Mouse (Mus musculus): ENCODE measurements around the gene 2410004P03Rik. TPM values are rescaled to one million over a fixed set of nuclear protein-coding genes. Genes with fewer than 3 reads are reported as not detected.
"Not testable (repeated sequence)": the region's sequence is repeated elsewhere in the genome, so short reads cannot be mapped to it uniquely, and the experiment has no call there.

2410004P03Rik gene
- polyA plus RNA-seq, 1 experiment = 0.02 TPM

- Histone ChIP-seq H3K27me3 (ENCODE audit: control insufficient read depth, insufficient read depth, low read length) (no peaks in the 10 kb centered on the region), H3K4me1 (ENCODE audit: control insufficient read depth, insufficient read depth, low read length) (no peaks in the 10 kb centered on the region), H3K4me3 (ENCODE audit: control insufficient read depth, low read depth, low read length) (no peak overlapping the region), H3K27ac (ENCODE audit: control insufficient read depth, insufficient read depth, low read depth, low read length) (no peak overlapping the region), H3K36me3 (ENCODE audit: control insufficient read depth, insufficient read depth, low read length) (no peaks in the 10 kb centered on the region)
- TF ChIP-seq CTCF (IDR thresholded peaks at IDR 0.05; ENCODE audit: control insufficient read depth, insufficient read depth, insufficient replicate concordance, low read depth, low read length) (no peak), POLR2A (IDR thresholded peaks at IDR 0.05; ENCODE audit: control insufficient read depth, low read depth, low read length) (no peak)
Observed at GRCm38 (mm10) chr12:17022145-17022544, 10.6 kb upstream of the 2410004P03Rik start.

- H3K4me1 ChIP-seq (ENCODE audit: control insufficient read depth, insufficient read depth, low read length); H3K36me3 ChIP-seq (ENCODE audit: control insufficient read depth, insufficient read depth, low read length); H3K27ac ChIP-seq (ENCODE audit: control insufficient read depth, insufficient read depth, low read depth, low read length); H3K4me3 ChIP-seq (ENCODE audit: control insufficient read depth, low read depth, low read length); H3K27me3 ChIP-seq (ENCODE audit: control insufficient read depth, insufficient read depth, low read length): not testable (repeated sequence)
Observed at GRCm38 (mm10) chr12:17021125-17021524, 9.6 kb upstream of the 2410004P03Rik start.

GRCm38 (mm10) chr12:17018468-17018867, 6.9 kb upstream of the 2410004P03Rik start:
- H3K4me1 ChIP-seq (ENCODE audit: control insufficient read depth, insufficient read depth, low read length) = no peaks in the 10 kb centered on the region
- no peaks in the 10 kb centered on the region for H3K36me3 ChIP-seq (ENCODE audit: control insufficient read depth, insufficient read depth, low read length)
- TF ChIP-seq POLR2A (IDR thresholded peaks at IDR 0.05; ENCODE audit: control insufficient read depth, low read depth, low read length) (no peak), CTCF (IDR thresholded peaks at IDR 0.05; ENCODE audit: control insufficient read depth, insufficient read depth, insufficient replicate concordance, low read depth, low read length) (no peak)
- H3K4me3 ChIP-seq (ENCODE audit: control insufficient read depth, low read depth, low read length) = no peak overlapping the region
- H3K27me3 ChIP-seq (ENCODE audit: control insufficient read depth, insufficient read depth, low read length) = no peaks in the 10 kb centered on the region
- no peak overlapping the region for H3K27ac ChIP-seq (ENCODE audit: control insufficient read depth, insufficient read depth, low read depth, low read length)

- no peak overlapping the region for H3K27ac ChIP-seq (ENCODE audit: control insufficient read depth, insufficient read depth, low read depth, low read length)
Observed at GRCm38 (mm10) chr12:17015711-17016110, 4.2 kb upstream of the 2410004P03Rik start.

GRCm38 (mm10) chr12:17012067-17012899, 756 bp upstream of the 2410004P03Rik start:
- Histone ChIP-seq H3K4me3 (ENCODE audit: control insufficient read depth, low read depth, low read length) (no peak overlapping the region), H3K27me3 (ENCODE audit: control insufficient read depth, insufficient read depth, low read length) (no peaks in the 10 kb centered on the region), H3K4me1 (ENCODE audit: control insufficient read depth, insufficient read depth, low read length) (peaks cover 10% of the 10 kb centered on the region), H3K36me3 (ENCODE audit: control insufficient read depth, insufficient read depth, low read length) (no peaks in the 10 kb centered on the region), H3K27ac (ENCODE audit: control insufficient read depth, insufficient read depth, low read depth, low read length) (no peak overlapping the region)
- TF ChIP-seq POLR2A (IDR thresholded peaks at IDR 0.05; ENCODE audit: control insufficient read depth, low read depth, low read length) = no peak
- TF ChIP-seq CTCF (IDR thresholded peaks at IDR 0.05; ENCODE audit: control insufficient read depth, insufficient read depth, insufficient replicate concordance, low read depth, low read length) = no peak

More at GRCm38 (mm10) chr12:17015711-17016110, 4.2 kb upstream of the 2410004P03Rik start:
- Histone ChIP-seq H3K4me1 (ENCODE audit: control insufficient read depth, insufficient read depth, low read length) (peaks cover 10% of the 10 kb centered on the region), H3K4me3 (ENCODE audit: control insufficient read depth, low read depth, low read length) (no peak overlapping the region), H3K27me3 (ENCODE audit: control insufficient read depth, insufficient read depth, low read length) (no peaks in the 10 kb centered on the region), H3K36me3 (ENCODE audit: control insufficient read depth, insufficient read depth, low read length) (no peaks in the 10 kb centered on the region)
- TF ChIP-seq CTCF (IDR thresholded peaks at IDR 0.05; ENCODE audit: control insufficient read depth, insufficient read depth, insufficient replicate concordance, low read depth, low read length) = no peak
- no peak for TF ChIP-seq POLR2A (IDR thresholded peaks at IDR 0.05; ENCODE audit: control insufficient read depth, low read depth, low read length)

- H3K4me3 ChIP-seq (ENCODE audit: control insufficient read depth, low read depth, low read length) = no peak overlapping the region
- no peak overlapping the region for H3K27ac ChIP-seq (ENCODE audit: control insufficient read depth, insufficient read depth, low read depth, low read length)
- TF ChIP-seq CTCF (IDR thresholded peaks at IDR 0.05; ENCODE audit: control insufficient read depth, insufficient read depth, insufficient replicate concordance, low read depth, low read length) (peak; percentile 21; the same call in 1 of the 2 replicates), POLR2A (IDR thresholded peaks at IDR 0.05; ENCODE audit: control insufficient read depth, low read depth, low read length) (no peak)
- peaks cover 10% of the 10 kb centered on the region for H3K4me1 ChIP-seq (ENCODE audit: control insufficient read depth, insufficient read depth, low read length)
- H3K27me3 ChIP-seq (ENCODE audit: control insufficient read depth, insufficient read depth, low read length) = no peaks in the 10 kb centered on the region
- H3K36me3 ChIP-seq (ENCODE audit: control insufficient read depth, insufficient read depth, low read length) = no peaks in the 10 kb centered on the region
Observed at GRCm38 (mm10) chr12:17009466-17009865, 2.1 kb downstream of the 2410004P03Rik start.

GRCm38 (mm10) chr12:17001211-17001610, 10.3 kb downstream of the 2410004P03Rik start:
- Histone ChIP-seq H3K4me1 (ENCODE audit: control insufficient read depth, insufficient read depth, low read length) (peaks cover 9% of the 10 kb centered on the region), H3K4me3 (ENCODE audit: control insufficient read depth, low read depth, low read length) (no peak overlapping the region), H3K27ac (ENCODE audit: control insufficient read depth, insufficient read depth, low read depth, low read length) (no peak overlapping the region), H3K36me3 (ENCODE audit: control insufficient read depth, insufficient read depth, low read length) (no peaks in the 10 kb centered on the region), H3K27me3 (ENCODE audit: control insufficient read depth, insufficient read depth, low read length) (no peaks in the 10 kb centered on the region)
- TF ChIP-seq POLR2A (IDR thresholded peaks at IDR 0.05; ENCODE audit: control insufficient read depth, low read depth, low read length) = no peak
- no peak for TF ChIP-seq CTCF (IDR thresholded peaks at IDR 0.05; ENCODE audit: control insufficient read depth, insufficient read depth, insufficient replicate concordance, low read depth, low read length)

All from testis, adult 2 months (tissue).